Mouse (Mus musculus) erythroblast, embryonic 14.5 days (primary cell): ENCODE data around the gene Hoxc10. TPM values are rescaled to one million over a fixed set of nuclear protein-coding genes. Genes with fewer than 3 reads are reported as not detected.

Experiments
- H3K27me3 ChIP-seq: 2 replicates; pipeline ENCODE4 v1.6.1; 2012; ENCODE audit warnings: inconsistent platforms; ENCODE audit not compliant: control insufficient read depth
- H3K36me3 ChIP-seq: 2 replicates; pipeline ENCODE4 v1.6.1; 2012; ENCODE audit warnings: mild to moderate bottlenecking, inconsistent platforms; ENCODE audit not compliant: control insufficient read depth
- H3K4me1 ChIP-seq: 2 replicates; pipeline ENCODE4 v1.6.1; 2012; ENCODE audit warnings: inconsistent platforms; ENCODE audit not compliant: control insufficient read depth
- H3K4me3 ChIP-seq: replicated peaks from 2 replicates; pipeline ENCODE3; 2012; ENCODE audit warnings: moderate library complexity, mild to moderate bottlenecking, inconsistent platforms
- H3K9me3 ChIP-seq: 2 replicates; pipeline ENCODE4 v1.6.1; 2012; ENCODE audit warnings: low read length, inconsistent platforms, mixed read lengths; ENCODE audit not compliant: control insufficient read depth
- GATA1 ChIP-seq: IDR thresholded peaks from 2 replicates; pipeline ENCODE4 v1.6.1; 2012; ENCODE audit warnings: low read length, inconsistent platforms, mixed read lengths
- TAL1 ChIP-seq: IDR thresholded peaks from 3 replicates; pipeline ENCODE4 v1.6.1; 2012; ENCODE audit warnings: low read length, inconsistent platforms, mixed read lengths
- polyA plus RNA-seq: library from polyadenylated mRNA; stranded (reverse); fragments of >175 nt; gene quantifications from 2 replicates; pipeline ENCODE4 v1.2.3, GENCODE M21; 2012

Hoxc10 gene
- polyA plus RNA-seq, 1 experiment: not detected

- H3K9me3 ChIP-seq: no peaks in the 10 kb centered on the region
- no peaks in the 10 kb centered on the region for H3K4me1 ChIP-seq
- no peaks in the 10 kb centered on the region for H3K36me3 ChIP-seq
- no peak overlapping the region for H3K4me3 ChIP-seq
- TF ChIP-seq TAL1 (no peak), GATA1 (no peak)
- peaks cover 97% of the 10 kb centered on the region for H3K27me3 ChIP-seq
Observed at GRCm38 (mm10) chr15:103020899-103021418, 54.4 kb downstream of the Hoxc10 start.

Other genes with a start within 250 kb of the Hoxc10 start
- gene Calcoco1, start 244.6 kb upstream of the Hoxc10 start, polyA plus RNA-seq: 9.1 and 9.5 TPM in 2 replicates
- gene Hoxc13, start 45.7 kb upstream of the Hoxc10 start, polyA plus RNA-seq: not detected in 2 replicates
- not detected in 2 replicates for gene Hoxc12, start 30.0 kb upstream of the Hoxc10 start, polyA plus RNA-seq
- gene Hoxc11, start 12.4 kb upstream of the Hoxc10 start, polyA plus RNA-seq: not detected in 2 replicates
- gene Hoxc5, start 647 bp downstream of the Hoxc10 start, polyA plus RNA-seq: not detected in 2 replicates
- gene Hoxc9, start 9.6 kb downstream of the Hoxc10 start, polyA plus RNA-seq: not detected in 2 replicates
- gene Hoxc8, start 23.8 kb downstream of the Hoxc10 start, polyA plus RNA-seq: 0.02 TPM in 1 of 2 replicates, not detected in the other
- not detected in 2 replicates for gene Hoxc6, start 31.5 kb downstream of the Hoxc10 start, polyA plus RNA-seq
- gene Hoxc4, start 52.1 kb downstream of the Hoxc10 start, polyA plus RNA-seq: 0.02 TPM in 1 of 2 replicates, not detected in the other
- 0.07 and 0.19 TPM in 2 replicates for gene Smug1, start 200.3 kb downstream of the Hoxc10 start, polyA plus RNA-seq